Mouse (Mus musculus): ENCODE data around the gene Acvr1b.

Acvr1b gene

DNA sequence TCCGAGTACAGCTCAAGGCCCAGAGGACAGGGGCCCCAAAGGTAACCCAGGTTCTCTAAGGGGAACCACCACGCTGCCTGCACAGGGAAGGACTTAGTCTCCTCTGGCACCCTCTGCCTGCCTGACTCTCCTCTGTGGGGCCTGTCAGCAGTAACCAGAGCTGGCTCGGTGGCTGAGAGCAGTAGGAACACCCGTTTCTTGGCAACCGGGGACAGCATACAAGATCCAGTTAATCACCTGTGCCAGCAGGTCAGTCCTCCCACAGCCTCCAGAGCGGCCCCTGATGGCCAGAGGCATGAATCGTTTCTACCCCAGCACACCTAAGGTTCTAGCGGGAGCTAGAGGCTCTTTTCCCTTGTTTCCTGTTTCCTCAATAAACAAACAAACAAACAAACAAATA, 68.8 kb downstream of the Acvr1b start:
- in situ Hi-C loops (cut with MboI, MseI) = loop anchor here (5.0 kb wide), 1 partner anchor 35 kb away; no protein-coding TSS in a partner anchor

- in situ Hi-C loops (cut with MboI, MseI) = loop anchor here (5.0 kb wide), 1 partner anchor 33 kb away; no protein-coding TSS in a partner anchor
Measured at GRCm38 (mm10) chr15:101244012-101244411, 70.1 kb downstream of the Acvr1b start.

GRCm38 (mm10) chr15:101246231-101247154, 72.6 kb downstream of the Acvr1b start:
- in situ Hi-C loops (cut with MboI, MseI) = no loop called here

GRCm38 (mm10) chr15:101247155-101247498, 73.3 kb downstream of the Acvr1b start:
- in situ Hi-C loops (cut with MboI, MseI) = no loop called here

DNA sequence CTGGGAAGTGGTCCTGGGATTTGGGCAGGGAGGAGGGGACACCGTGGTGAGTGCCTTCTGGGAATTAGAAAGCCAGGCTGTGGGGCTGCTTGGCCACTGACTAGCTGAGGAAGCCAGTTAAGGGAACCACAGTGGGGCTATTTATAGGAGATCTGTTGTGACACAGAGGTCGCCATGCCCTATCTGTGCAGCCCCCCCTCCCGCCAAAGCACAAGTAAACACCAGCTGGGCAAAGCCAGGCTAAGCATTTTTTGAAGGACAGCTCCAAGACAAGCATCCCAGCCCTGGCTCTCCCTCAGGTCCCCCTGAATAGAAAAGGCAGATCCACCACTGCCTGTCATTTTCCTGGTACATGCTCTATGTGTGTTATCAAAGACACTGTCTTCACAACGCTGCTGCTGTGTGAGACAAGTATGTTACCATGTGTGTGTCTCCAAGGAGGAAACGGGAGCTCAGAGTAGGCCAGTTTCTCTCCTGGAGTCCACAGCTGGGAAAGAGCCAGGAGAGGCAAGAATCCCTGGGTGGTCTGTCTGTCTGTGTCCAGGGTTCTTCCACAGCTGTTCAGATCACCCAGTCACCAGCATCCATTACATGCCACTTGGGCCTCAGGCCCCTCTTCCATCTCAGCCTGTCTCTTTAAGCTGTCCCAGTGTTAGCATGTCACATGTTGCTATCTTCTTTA, 74.3 kb downstream of the Acvr1b start:
- in situ Hi-C loops (cut with MboI, MseI) = no loop called here

- in situ Hi-C loops (cut with MboI, MseI) = loop anchor here (10.0 to 25.0 kb wide), 3 partner anchors 496 to 1888 kb away; partner anchors contain the start of gene Fmnl3
Measured at GRCm38 (mm10) chr15:101250220-101250800, 76.4 kb downstream of the Acvr1b start.

- in situ Hi-C loops (cut with MboI, MseI) = loop anchor here (10.0 to 25.0 kb wide), 3 partner anchors 497 to 1890 kb away; partner anchors contain the start of gene Fmnl3
Measured at GRCm38 (mm10) chr15:101251930-101252329, 78.1 kb downstream of the Acvr1b start.

GRCm38 (mm10) chr15:101252614-101253013, 78.7 kb downstream of the Acvr1b start:
- in situ Hi-C loops (cut with MboI, MseI) = loop anchor here (10.0 to 25.0 kb wide), 3 partner anchors 498 to 1890 kb away; partner anchors contain the start of gene Fmnl3

DNA sequence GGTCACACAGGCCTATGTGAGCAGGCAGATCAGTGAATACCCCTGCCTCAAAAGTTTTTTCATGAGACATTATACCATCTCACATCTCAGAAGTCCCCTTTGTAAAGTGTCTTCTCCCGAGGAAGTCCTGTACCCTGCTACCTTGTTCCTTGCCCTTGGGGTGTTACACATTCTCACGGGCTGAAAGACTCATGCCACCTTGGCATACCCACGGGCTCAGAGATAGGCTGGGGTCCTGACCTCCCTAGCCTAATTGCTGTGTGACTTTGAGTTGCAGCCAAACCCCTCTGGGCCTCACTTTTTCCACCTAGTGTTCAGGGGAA, 79.7 kb downstream of the Acvr1b start:
- in situ Hi-C loops (cut with MboI, MseI) = loop anchor here (10.0 to 25.0 kb wide), 3 partner anchors 499 to 1891 kb away; partner anchors contain the start of gene Fmnl3

GRCm38 (mm10) chr15:101253886-101254795, 80.3 kb downstream of the Acvr1b start, which contains the start of gene Nr4a1:
TSS of gene Nr4a1 (plus strand) at chr15:101254269.
- in situ Hi-C loops (cut with MboI, MseI) = loop anchor here (10.0 to 25.0 kb wide), 3 partner anchors 499 to 1892 kb away; partner anchors contain the start of gene Fmnl3

- in situ Hi-C loops (cut with MboI, MseI) = loop anchor here (10.0 to 25.0 kb wide), 3 partner anchors 501 to 1894 kb away; partner anchors contain the start of gene Fmnl3
Measured at GRCm38 (mm10) chr15:101255842-101256462, 82.1 kb downstream of the Acvr1b start.

GRCm38 (mm10) chr15:101256463-101257206, 82.8 kb downstream of the Acvr1b start:
- in situ Hi-C loops (cut with MboI, MseI) = loop anchor here (10.0 to 25.0 kb wide), 3 partner anchors 502 to 1894 kb away; partner anchors contain the start of gene Fmnl3

- in situ Hi-C loops (cut with MboI, MseI) = loop anchor here (10.0 to 25.0 kb wide), 3 partner anchors 504 to 1896 kb away; partner anchors contain the start of gene Fmnl3
Measured at GRCm38 (mm10) chr15:101258420-101258819, 84.6 kb downstream of the Acvr1b start.

DNA sequence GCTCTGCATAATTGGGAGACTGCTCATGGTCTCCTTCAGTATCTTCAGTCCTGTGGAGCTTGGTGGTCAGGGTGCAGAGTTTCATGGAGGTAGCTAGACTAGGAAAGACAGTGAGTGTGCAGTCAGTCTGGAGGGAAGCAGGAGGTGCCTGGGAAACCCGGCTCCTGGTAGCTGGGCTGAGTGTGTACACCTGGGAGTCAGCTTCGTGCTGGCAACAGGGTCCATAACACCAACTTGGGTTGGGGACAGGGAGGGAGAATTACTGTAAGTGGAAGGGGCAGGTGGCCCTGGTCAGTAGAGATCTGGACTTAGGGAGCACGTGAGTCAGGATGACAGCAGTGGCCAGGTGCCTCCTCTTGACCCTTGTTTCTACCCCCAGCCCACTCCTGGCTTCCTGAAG, 86.1 kb downstream of the Acvr1b start:
- in situ Hi-C loops (cut with MboI, MseI) = loop anchor here (10.0 to 25.0 kb wide), 3 partner anchors 505 to 1898 kb away; partner anchors contain the start of gene Fmnl3

- in situ Hi-C loops (cut with MboI, MseI) = loop anchor here (25.0 kb wide), 2 partner anchors 1173 to 1898 kb away; partner anchors contain the start of gene Fmnl3
Measured at GRCm38 (mm10) chr15:101260387-101260786, 86.5 kb downstream of the Acvr1b start.

DNA sequence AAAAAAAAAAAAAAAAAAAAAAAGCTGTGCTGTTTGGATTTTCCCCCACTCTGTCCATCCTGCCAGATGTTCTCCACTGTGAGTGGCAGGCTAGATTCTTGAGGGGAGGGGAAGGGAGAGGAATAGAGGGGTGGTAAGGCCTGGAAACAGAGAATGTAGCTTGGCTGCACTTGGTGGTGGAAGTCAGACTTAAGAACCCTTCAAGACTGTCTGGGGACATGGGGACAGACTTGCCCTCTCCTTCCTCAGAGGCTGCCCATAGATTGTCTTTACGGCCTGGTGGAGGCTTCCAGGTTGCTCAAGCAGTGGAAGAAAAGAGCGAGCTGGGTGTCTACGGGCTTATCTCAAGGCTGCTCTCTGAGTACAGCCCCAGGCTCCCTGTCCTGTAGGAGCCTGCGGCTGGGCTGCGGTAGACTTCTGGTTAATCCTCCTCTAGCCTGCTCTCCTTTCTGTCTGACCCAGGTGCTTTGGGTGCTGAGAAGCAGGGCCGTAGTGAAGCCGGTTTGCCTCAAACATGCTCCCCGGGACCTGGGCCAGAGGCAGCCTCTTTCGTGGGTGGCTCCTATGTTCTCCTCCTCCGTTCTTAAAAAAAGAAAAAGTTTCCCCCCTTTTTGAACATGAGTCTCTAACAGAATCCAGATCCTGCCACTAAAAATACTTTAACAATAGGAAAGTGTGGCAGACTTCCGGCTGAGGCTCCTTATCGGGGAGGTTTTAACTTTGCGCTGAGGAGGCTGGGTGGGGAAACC, 87.2 kb downstream of the Acvr1b start:
- in situ Hi-C loops (cut with MboI, MseI) = loop anchor here (25.0 kb wide), 2 partner anchors 1174 to 1899 kb away; partner anchors contain the start of gene Fmnl3

DNA sequence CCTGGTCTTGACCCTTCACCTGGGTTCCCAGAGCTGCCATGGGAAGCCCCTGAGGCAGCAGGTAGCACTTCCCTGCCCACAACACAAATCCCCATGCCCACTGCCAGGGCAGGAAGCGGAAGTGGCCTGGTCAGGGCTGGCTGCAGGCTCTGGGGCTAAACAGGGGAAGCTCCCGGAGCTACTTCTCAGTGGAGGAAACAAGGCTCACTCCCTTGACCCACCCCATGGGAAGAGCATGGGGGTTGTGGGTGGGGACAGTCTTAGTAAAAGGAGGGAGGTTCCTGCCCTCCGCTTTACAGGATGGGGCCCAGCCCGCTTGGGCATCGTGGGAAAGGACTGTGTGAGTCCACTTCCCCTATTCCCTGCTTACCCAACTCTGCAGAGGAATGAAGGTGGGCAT, 88.6 kb downstream of the Acvr1b start:
- in situ Hi-C loops (cut with MboI, MseI) = loop anchor here (25.0 kb wide), 2 partner anchors 1175 to 1900 kb away; partner anchors contain the start of gene Fmnl3

Measured in regulatory T cell (primary cell).